Mouse (Mus musculus) cerebellum, adult 11-12 months (tissue): Measurements from ENCODE around the gene Mrps35.

ENCODE experiments used
- DNase-seq: peaks from one replicate; pipeline ENCODE4 v3.0.0; 2022

Mrps35 gene

GRCm38 (mm10) chr6:147030096-147030885, 12.3 kb upstream of the Mrps35 start:
- peak; percentile 78 for DNase-seq

GRCm38 (mm10) chr6:147032303-147032925, 10.2 kb upstream of the Mrps35 start, which contains the start of gene Rep15:
Gene Rep15, plus strand, starts transcription at chr6:147032584.
- peak; percentile 54 for DNase-seq

- DNase-seq: no peak
These were observed 1.1 kb downstream of the Mrps35 start for GRCm38 (mm10) chr6:147043633-147044032.

GRCm38 (mm10) chr6:147049239-147049805, 6.8 kb downstream of the Mrps35 start:
- DNase-seq: no peak

GRCm38 (mm10) chr6:147051666-147052065, 9.1 kb downstream of the Mrps35 start:
- no peak for DNase-seq

- DNase-seq: no peak
These were observed 9.9 kb downstream of the Mrps35 start for GRCm38 (mm10) chr6:147052440-147052839.

GRCm38 (mm10) chr6:147053785-147054646, 11.5 kb downstream of the Mrps35 start:
- no peak for DNase-seq

GRCm38 (mm10) chr6:147055374-147055977, 12.9 kb downstream of the Mrps35 start:
- DNase-seq: no peak

- DNase-seq: no peak
These were observed 16.8 kb downstream of the Mrps35 start for GRCm38 (mm10) chr6:147059326-147059725.

- DNase-seq: no peak
These were observed 19.1 kb downstream of the Mrps35 start for GRCm38 (mm10) chr6:147061630-147062029.

- no peak for DNase-seq
These were observed 19.5 kb downstream of the Mrps35 start for GRCm38 (mm10) chr6:147062034-147062433.

- no peak for DNase-seq
These were observed 20.1 kb downstream of the Mrps35 start for GRCm38 (mm10) chr6:147062694-147063093.

GRCm38 (mm10) chr6:147064226-147064943, 21.8 kb downstream of the Mrps35 start:
- no peak for DNase-seq

GRCm38 (mm10) chr6:147064944-147065261, 22.3 kb downstream of the Mrps35 start:
- DNase-seq: no peak

- no peak for DNase-seq
These were observed 33.3 kb downstream of the Mrps35 start for GRCm38 (mm10) chr6:147075808-147076387.

- no peak for DNase-seq
These were observed 34.3 kb downstream of the Mrps35 start for GRCm38 (mm10) chr6:147076878-147077277.

GRCm38 (mm10) chr6:147079919-147080318, 37.4 kb downstream of the Mrps35 start:
- no peak for DNase-seq

GRCm38 (mm10) chr6:147085398-147086040, 43.0 kb downstream of the Mrps35 start:
- DNase-seq: no peak

- no peak for DNase-seq
These were observed 44.1 kb downstream of the Mrps35 start, which contains the start of gene Mansc4 for GRCm38 (mm10) chr6:147086594-147087225. Gene Mansc4, minus strand, starts transcription at chr6:147087032.

GRCm38 (mm10) chr6:147087736-147088135, 45.2 kb downstream of the Mrps35 start:
- DNase-seq: no peak
